Mouse (Mus musculus): ENCODE data around the gene Btf3.

GRCm38 (mm10) chr13:98263458-98263987 lies 53.3 kb downstream of the Btf3 start:
- TF ChIP-seq CTCF (IDR thresholded peaks at IDR 0.05 in 2 of 3, conservative IDR thresholded peaks at IDR 0.05 in 1 of 3; ENCODE audit: control insufficient read depth in 1 of 3, insufficient read depth in 1 of 3, low read depth in 2 of 3, low read length in 3 of 3, poor library complexity in 1 of 3, severe bottlenecking in 1 of 3) (no peak), KAT2A (conservative IDR thresholded peaks at IDR 0.05; ENCODE audit: low read depth, low read length) (peak; percentile 44; the same call in 1 of the 2 replicates), SIN3A (IDR thresholded peaks at IDR 0.05; ENCODE audit: low read length) (no peak), POLR2A (IDR thresholded peaks at IDR 0.05; ENCODE audit: control insufficient read depth in 1 of 2, insufficient read depth in 1 of 2, low read depth in 1 of 2, low read length in 2 of 2, poor library complexity in 1 of 2) (0 out of 4 replicates have a peak, but pooled peaks of 1 of the 2 experiments have one; percentile 16), RCOR1 (IDR thresholded peaks at IDR 0.05; ENCODE audit: low read depth, low read length) (no peak), TBP (IDR thresholded peaks at IDR 0.05; ENCODE audit: low read depth, low read length) (no peak), POLR2AphosphoS5 (IDR thresholded peaks at IDR 0.05; ENCODE audit: borderline replicate concordance, low read depth, low read length) (no peak), BHLHE40 (IDR thresholded peaks at IDR 0.05; ENCODE audit: borderline replicate concordance, low read depth, low read length) (peak; percentile 24; the same call in 1 of the 2 replicates), EP300 (IDR thresholded peaks at IDR 0.05; ENCODE audit: low read depth in 1 of 2, low read length in 2 of 2) (peak; percentile 58 to 80), HCFC1 (IDR thresholded peaks at IDR 0.05; ENCODE audit: low read depth, low read length) (0 out of 2 replicates have a peak, but pooled peaks have one; percentile 42), MAFK (IDR thresholded peaks at IDR 0.05; ENCODE audit: borderline replicate concordance, low read depth, low read length) (no peak), ELF1 (IDR thresholded peaks at IDR 0.05; ENCODE audit: low read depth, low read length) (0 out of 2 replicates have a peak, but pooled peaks have one; percentile 20)

All from MEL (cell line).